Mouse (Mus musculus): Measurements from ENCODE around the gene Ushbp1. TPM values are rescaled to one million over a fixed set of nuclear protein-coding genes. Genes with fewer than 3 reads are reported as not detected.

Ushbp1 gene
- total and polyA plus RNA-seq, 3 experiments, result 0.04 to 0.07 TPM; not detected in 1

DNA sequence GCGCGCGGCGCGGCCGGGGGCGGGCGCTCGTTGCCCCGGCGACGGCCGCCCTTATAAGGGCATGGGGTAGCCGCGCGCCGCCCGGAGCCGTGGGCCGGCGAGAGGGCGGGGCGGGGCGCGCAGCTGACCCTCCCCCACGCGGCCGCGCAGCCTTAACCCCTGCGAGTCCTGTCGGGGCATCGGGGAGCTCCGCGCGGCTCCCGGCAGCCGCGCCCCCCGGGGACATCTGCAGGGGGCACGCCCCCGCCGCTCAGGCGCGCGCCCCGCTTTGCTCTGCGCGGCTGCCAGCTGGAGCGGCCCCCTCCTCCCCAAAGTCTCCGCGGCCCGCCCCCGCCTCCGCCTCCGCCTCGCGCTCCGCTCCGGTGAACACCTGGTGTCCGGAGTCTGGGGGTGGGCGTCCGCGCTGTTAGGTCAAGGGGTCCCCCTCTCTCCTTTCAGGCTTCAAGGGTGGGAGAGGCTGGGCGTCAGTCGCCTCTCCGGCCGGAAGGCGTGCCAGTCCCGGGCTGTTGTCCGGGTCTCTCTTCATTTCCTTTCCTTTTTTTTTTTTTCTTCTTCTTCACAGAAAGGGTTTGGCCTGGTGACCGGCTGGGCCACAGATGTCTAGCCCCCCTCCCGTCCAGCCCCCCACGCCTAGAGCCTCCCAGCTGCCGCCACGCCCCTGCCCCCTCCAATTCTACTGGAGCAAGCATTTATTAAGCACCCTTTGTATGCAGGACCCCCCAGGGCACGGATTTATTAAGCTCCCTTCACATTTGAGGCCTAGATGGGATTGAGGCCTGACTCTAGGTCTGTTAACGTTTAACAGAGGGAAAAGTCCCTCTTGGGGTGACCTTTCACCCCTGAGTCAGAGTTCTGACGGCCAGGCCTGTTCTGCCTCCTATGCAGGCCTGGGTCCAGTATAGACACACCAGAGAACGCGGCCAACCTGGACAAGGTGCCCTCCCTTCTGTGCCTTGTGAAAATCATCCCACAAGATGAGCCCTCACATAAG lies 13.3 kb downstream of the Ushbp1 start:
- H3K4me1 ChIP-seq (ENCODE audit: control insufficient read depth in 1 of 2, insufficient read depth in 2 of 2, low read length in 2 of 2), result peaks cover 0 to 8% of the 10 kb centered on the region in 2 experiments; a peak in 2 of 4 replicates
- H3K9ac ChIP-seq (ENCODE audit: control insufficient read depth, low read depth, low read length, poor library complexity, severe bottlenecking), result peak overlapping the region; percentile 76
- peak; percentile 26; the same call in 1 of the 2 replicates for TF ChIP-seq SIN3A (IDR thresholded peaks at IDR 0.05; ENCODE audit: low read length)
- TF ChIP-seq NRF1 (IDR thresholded peaks at IDR 0.05; ENCODE audit: insufficient read depth, low read depth, low read length, poor library complexity, severe bottlenecking), result peak; percentile 40; the same call in 1 of the 2 replicates
- TF ChIP-seq GATA1 (IDR thresholded peaks at IDR 0.05; ENCODE audit: low read depth, low read length), result no peak
- peak; percentile 19; the same call in 1 of the 2 replicates for TF ChIP-seq MXI1 (IDR thresholded peaks at IDR 0.05; ENCODE audit: low read depth, low read length)
- TF ChIP-seq ZNF384 (IDR thresholded peaks at IDR 0.05; ENCODE audit: low read depth, low read length), result 0 out of 2 replicates have a peak, but pooled peaks have one; percentile 21
- TF ChIP-seq GABPA (IDR thresholded peaks at IDR 0.05; ENCODE audit: low read depth, low read length), result no peak
- no peak for TF ChIP-seq ZKSCAN1 (IDR thresholded peaks at IDR 0.05; ENCODE audit: low read depth, low read length)
- TF ChIP-seq MAX (IDR thresholded peaks at IDR 0.05; ENCODE audit: low read length), result no peak
- TF ChIP-seq MYC (IDR thresholded peaks at IDR 0.05; ENCODE audit: low read depth, low read length), result no peak
- no peak for TF ChIP-seq TBP (IDR thresholded peaks at IDR 0.05; ENCODE audit: low read depth, low read length)
- no peaks in the 10 kb centered on the region for H3K27me3 ChIP-seq (ENCODE audit: control insufficient read depth in 1 of 2, insufficient read depth in 2 of 2, low read length in 2 of 2)
- DNase-seq (ENCODE audit: low read depth, low spot score), result peak; percentile 80
- H3K27ac ChIP-seq (ENCODE audit: control insufficient read depth, low read depth, low read length), result no peak overlapping the region
- no peaks in the 10 kb centered on the region; a peak in 1 of 4 replicates for H3K36me3 ChIP-seq (ENCODE audit: control insufficient read depth in 1 of 2, insufficient read depth in 2 of 2, low read length in 2 of 2)
- peaks cover 10% of the 10 kb centered on the region for H3K79me2 ChIP-seq (ENCODE audit: control insufficient read depth, insufficient read depth, low read length, poor library complexity)
- H3K9me3 ChIP-seq (replicated peaks; ENCODE audit: insufficient read depth, low read length), result no peaks in the 10 kb centered on the region
- H3K4me3 ChIP-seq (ENCODE audit: control insufficient read depth in 1 of 2, insufficient read depth in 1 of 2, low read depth in 2 of 2, low read length in 2 of 2), result peak overlapping the region; percentile 69 to 91

DNA sequence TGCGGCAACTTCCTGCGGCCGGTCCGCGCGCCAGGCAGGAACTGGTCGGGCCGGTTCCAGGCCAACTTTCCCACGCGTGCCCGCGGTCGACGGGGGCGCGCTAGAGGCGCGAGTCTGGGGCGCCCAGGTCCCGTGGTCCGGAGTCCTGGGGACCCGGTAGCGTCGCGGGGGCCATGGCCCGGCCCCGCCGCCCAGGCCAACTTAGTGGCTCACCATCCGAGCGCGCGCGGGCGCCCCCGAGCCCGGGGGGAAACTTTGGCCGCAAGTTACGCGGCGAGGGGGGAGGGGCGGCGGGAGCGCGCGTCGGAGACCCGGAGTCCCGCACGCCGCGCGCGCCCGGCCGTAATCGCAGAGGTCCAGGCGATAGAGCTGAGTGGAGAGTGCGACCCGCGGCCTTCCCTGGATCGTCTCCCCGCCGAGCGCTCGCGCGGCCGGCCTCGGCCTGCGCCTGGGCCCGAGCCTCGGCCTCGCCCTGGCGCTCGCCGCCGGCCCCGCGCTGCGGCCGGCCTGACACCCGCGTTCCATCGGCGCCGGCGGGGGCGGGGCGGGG lies 14.1 kb downstream of the Ushbp1 start, which contains the start of gene Nr2f6:
Gene Nr2f6 (minus strand): TSS at position 540 of the 550 bp plus-strand sequence.
- no peaks in the 10 kb centered on the region; a peak in 1 of 4 replicates for H3K36me3 ChIP-seq (ENCODE audit: control insufficient read depth in 1 of 2, insufficient read depth in 2 of 2, low read length in 2 of 2)
- H3K4me3 ChIP-seq (ENCODE audit: control insufficient read depth in 1 of 2, insufficient read depth in 1 of 2, low read depth in 2 of 2, low read length in 2 of 2), result peak within 1 kb of the TSS; percentile 84 to 91
- peak within 1 kb of the TSS; percentile 95 for H3K9ac ChIP-seq (ENCODE audit: control insufficient read depth, low read depth, low read length, poor library complexity, severe bottlenecking)
- peaks cover 0 to 8% of the 10 kb centered on the region in 2 experiments; a peak in 2 of 4 replicates for H3K4me1 ChIP-seq (ENCODE audit: control insufficient read depth in 1 of 2, insufficient read depth in 2 of 2, low read length in 2 of 2)
- TF ChIP-seq SIN3A (IDR thresholded peaks at IDR 0.05; ENCODE audit: low read length), result peak; percentile 46; the same call in 1 of the 2 replicates
- no peak for TF ChIP-seq MAX (IDR thresholded peaks at IDR 0.05; ENCODE audit: low read length)
- no peak for TF ChIP-seq CTCF (IDR thresholded peaks at IDR 0.05 in 2 of 3, conservative IDR thresholded peaks at IDR 0.05 in 1 of 3; ENCODE audit: control insufficient read depth in 1 of 3, insufficient read depth in 1 of 3, low read depth in 2 of 3, low read length in 3 of 3, poor library complexity in 1 of 3, severe bottlenecking in 1 of 3)
- peak; percentile 97 for TF ChIP-seq UBTF (IDR thresholded peaks at IDR 0.05; ENCODE audit: borderline replicate concordance, insufficient read depth, low read depth, low read length)
- TF ChIP-seq POLR2A (IDR thresholded peaks at IDR 0.05; ENCODE audit: control insufficient read depth in 1 of 2, insufficient read depth in 1 of 2, low read depth in 1 of 2, low read length in 2 of 2, poor library complexity in 1 of 2), result peak in 1 of 2 experiments; percentile 25; a peak in 1 of 4 replicates
- peak; percentile 24; the same call in 1 of the 2 replicates for TF ChIP-seq MXI1 (IDR thresholded peaks at IDR 0.05; ENCODE audit: low read depth, low read length)
- peak; percentile 61 for DNase-seq (ENCODE audit: low read depth, low spot score)
- H3K27me3 ChIP-seq (ENCODE audit: control insufficient read depth in 1 of 2, insufficient read depth in 2 of 2, low read length in 2 of 2), result no peaks in the 10 kb centered on the region
- peak within 1 kb of the TSS; percentile 40 for H3K27ac ChIP-seq (ENCODE audit: control insufficient read depth, low read depth, low read length)
- H3K9me3 ChIP-seq (replicated peaks; ENCODE audit: insufficient read depth, low read length), result no peaks in the 10 kb centered on the region
- H3K79me2 ChIP-seq (ENCODE audit: control insufficient read depth, insufficient read depth, low read length, poor library complexity), result peaks cover 10% of the 10 kb centered on the region

Measured in MEL (cell line).